Mouse (Mus musculus): ENCODE data around the gene Cxcr5. TPM values are rescaled to one million over a fixed set of nuclear protein-coding genes. Genes with fewer than 3 reads are reported as not detected.

Gene Cxcr5
- polyA plus RNA-seq, 1 experiment: 6.0 TPM

GRCm38 (mm10) chr9:44573306-44573705 lies 11.6 kb upstream of the Cxcr5 start:
- TF ChIP-seq POLR2A (IDR thresholded peaks at IDR 0.05; ENCODE audit: borderline replicate concordance, extremely low read depth, low read depth, low read length) (no peak), CTCF (IDR thresholded peaks at IDR 0.05; ENCODE audit: insufficient read depth, low read length) (no peak)
- 63% methylated on average over 4 of the region's 4 CpGs for whole genome bisulfite sequencing
- no peak for DNase-seq
- Histone ChIP-seq H3K4me3 (replicated peaks; ENCODE audit: extremely low read depth, low read depth, low read length) (no peak overlapping the region), H3K4me1 (ENCODE audit: control insufficient read depth, insufficient read depth, low read length) (peaks cover 3% of the 10 kb centered on the region)

GRCm38 (mm10) chr9:44570939-44571382 lies 9.3 kb upstream of the Cxcr5 start:
- DNase-seq: no peak
- TF ChIP-seq POLR2A (IDR thresholded peaks at IDR 0.05; ENCODE audit: borderline replicate concordance, extremely low read depth, low read depth, low read length) (no peak), CTCF (IDR thresholded peaks at IDR 0.05; ENCODE audit: insufficient read depth, low read length) (no peak)
- 59% methylated on average over 12 of the region's 12 CpGs for WGBS
- H3K4me3 ChIP-seq (replicated peaks; ENCODE audit: extremely low read depth, low read depth, low read length): no peak overlapping the region
- H3K4me1 ChIP-seq (ENCODE audit: control insufficient read depth, insufficient read depth, low read length): peaks cover 6% of the 10 kb centered on the region

GRCm38 (mm10) chr9:44568083-44568455 lies 6.4 kb upstream of the Cxcr5 start:
- no peak for TF ChIP-seq CTCF (IDR thresholded peaks at IDR 0.05; ENCODE audit: insufficient read depth, low read length)
- TF ChIP-seq POLR2A (IDR thresholded peaks at IDR 0.05; ENCODE audit: borderline replicate concordance, extremely low read depth, low read depth, low read length): no peak
- peaks cover 6% of the 10 kb centered on the region for H3K4me1 ChIP-seq (ENCODE audit: control insufficient read depth, insufficient read depth, low read length)
- H3K4me3 ChIP-seq (replicated peaks; ENCODE audit: extremely low read depth, low read depth, low read length): no peak overlapping the region
- no peak for DNase-seq
- 15% methylated on average over 7 of the region's 7 CpGs for WGBS

GRCm38 (mm10) chr9:44567338-44568082 lies 5.8 kb upstream of the Cxcr5 start:
- TF ChIP-seq POLR2A (IDR thresholded peaks at IDR 0.05; ENCODE audit: borderline replicate concordance, extremely low read depth, low read depth, low read length) (peak; percentile 23; the same call in 1 of the 2 replicates), CTCF (IDR thresholded peaks at IDR 0.05; ENCODE audit: insufficient read depth, low read length) (no peak)
- WGBS: 51% methylated on average over 9 of the region's 9 CpGs
- Histone ChIP-seq H3K4me3 (replicated peaks; ENCODE audit: extremely low read depth, low read depth, low read length) (no peak overlapping the region), H3K4me1 (ENCODE audit: control insufficient read depth, insufficient read depth, low read length) (peaks cover 6% of the 10 kb centered on the region)
- peak; percentile 31 for DNase-seq

GRCm38 (mm10) chr9:44565367-44565766 lies 3.7 kb upstream of the Cxcr5 start:
- DNase-seq: no peak
- no peak for TF ChIP-seq POLR2A (IDR thresholded peaks at IDR 0.05; ENCODE audit: borderline replicate concordance, extremely low read depth, low read depth, low read length)
- no peak for TF ChIP-seq CTCF (IDR thresholded peaks at IDR 0.05; ENCODE audit: insufficient read depth, low read length)
- 60% methylated on average over 6 of the region's 6 CpGs for WGBS
- H3K4me1 ChIP-seq (ENCODE audit: control insufficient read depth, insufficient read depth, low read length): peaks cover 2% of the 10 kb centered on the region; the same call in 1 of the 2 replicates
- H3K4me3 ChIP-seq (replicated peaks; ENCODE audit: extremely low read depth, low read depth, low read length): no peak overlapping the region

GRCm38 (mm10) chr9:44562936-44563335 lies 1.3 kb upstream of the Cxcr5 start:
- no peak overlapping the region for H3K4me3 ChIP-seq (replicated peaks; ENCODE audit: extremely low read depth, low read depth, low read length)
- 64% methylated on average over 12 of the region's 12 CpGs for WGBS
- DNase-seq: no peak
- peaks cover 2% of the 10 kb centered on the region; the same call in 1 of the 2 replicates for H3K4me1 ChIP-seq (ENCODE audit: control insufficient read depth, insufficient read depth, low read length)
- TF ChIP-seq CTCF (IDR thresholded peaks at IDR 0.05; ENCODE audit: insufficient read depth, low read length) (no peak), POLR2A (IDR thresholded peaks at IDR 0.05; ENCODE audit: borderline replicate concordance, extremely low read depth, low read depth, low read length) (no peak)

- DNase-seq: peak; percentile 56
- Histone ChIP-seq H3K4me3 (replicated peaks; ENCODE audit: extremely low read depth, low read depth, low read length) (peak overlapping the region; percentile 36), H3K4me1 (ENCODE audit: control insufficient read depth, insufficient read depth, low read length) (peaks cover 6% of the 10 kb centered on the region)
- TF ChIP-seq POLR2A (IDR thresholded peaks at IDR 0.05; ENCODE audit: borderline replicate concordance, extremely low read depth, low read depth, low read length) (no peak), CTCF (IDR thresholded peaks at IDR 0.05; ENCODE audit: insufficient read depth, low read length) (no peak)
- WGBS: 45% methylated on average over 8 of the region's 8 CpGs
Observed at GRCm38 (mm10) chr9:44552161-44552560, 9.5 kb downstream of the Cxcr5 start.

- TF ChIP-seq POLR2A (IDR thresholded peaks at IDR 0.05; ENCODE audit: borderline replicate concordance, extremely low read depth, low read depth, low read length) (no peak), CTCF (IDR thresholded peaks at IDR 0.05; ENCODE audit: insufficient read depth, low read length) (no peak)
- peaks cover 6% of the 10 kb centered on the region for H3K4me1 ChIP-seq (ENCODE audit: control insufficient read depth, insufficient read depth, low read length)
- 59% methylated on average over 10 of the region's 10 CpGs for WGBS
- no peak overlapping the region for H3K4me3 ChIP-seq (replicated peaks; ENCODE audit: extremely low read depth, low read depth, low read length)
- DNase-seq: no peak
Observed at GRCm38 (mm10) chr9:44551138-44551537, 10.5 kb downstream of the Cxcr5 start.

GRCm38 (mm10) chr9:44548412-44549152 lies 13.1 kb downstream of the Cxcr5 start:
- 84% methylated on average over 8 of the region's 8 CpGs for WGBS
- no peak overlapping the region for H3K4me3 ChIP-seq (replicated peaks; ENCODE audit: extremely low read depth, low read depth, low read length)
- peaks cover 6% of the 10 kb centered on the region for H3K4me1 ChIP-seq (ENCODE audit: control insufficient read depth, insufficient read depth, low read length)
- TF ChIP-seq CTCF (IDR thresholded peaks at IDR 0.05; ENCODE audit: insufficient read depth, low read length): no peak
- no peak for DNase-seq

Measured in lung, adult 2 months (tissue).